Mouse (Mus musculus) forebrain, embryonic 16.5 days (tissue): ENCODE measurements at regions not wholly inside any gene's neighbourhood (a gene's known extent, or its start where the extent isn't known, plus 50 kb on each side); places are given as distances from the start of the nearest gene placed in this dataset.

Experiments used
- ATAC-seq: fragments of 200-750 bp; cut with Nextera tagmentation; 2 replicates; pipeline ENCODE4 v1.8.0; 2017; ENCODE audit warnings: mild to moderate bottlenecking, moderate library complexity
- H3K27ac ChIP-seq: fragments of 300-500 bp; sonication (generic); 2 replicates; pipeline ENCODE4 v1.5.1; 2014; ENCODE audit warnings: low read length, control low read depth
- H3K27me3 ChIP-seq: fragments of 300-500 bp; sonication (generic); replicated peaks from 2 replicates; pipeline ENCODE4 v1.6.1; 2014; ENCODE audit warnings: low read length; ENCODE audit not compliant: control insufficient read depth, insufficient read depth
- H3K36me3 ChIP-seq: fragments of 300-500 bp; sonication (generic); 2 replicates; pipeline ENCODE4 v1.6.1; 2014; ENCODE audit not compliant: control insufficient read depth, insufficient read depth
- H3K4me1 ChIP-seq: fragments of 300-500 bp; sonication (generic); replicated peaks from 2 replicates; pipeline ENCODE4 v1.6.1; 2014; ENCODE audit warnings: low read length; ENCODE audit not compliant: control insufficient read depth, insufficient read depth
- H3K4me2 ChIP-seq: fragments of 300-500 bp; sonication (generic); 2 replicates; pipeline ENCODE4 v1.6.1; 2014; ENCODE audit warnings: mild to moderate bottlenecking, low read length, control low read depth
- H3K4me3 ChIP-seq: fragments of 300-500 bp; sonication (generic); replicated peaks from 2 replicates; pipeline ENCODE4 v1.5.1; 2014; ENCODE audit warnings: mild to moderate bottlenecking, low read length, control low read depth
- H3K9ac ChIP-seq: fragments of 300-500 bp; sonication (generic); replicated peaks from 2 replicates; pipeline ENCODE4 v1.6.1; 2014; ENCODE audit warnings: low read depth, low read length, control low read depth
- H3K9me3 ChIP-seq: fragments of 300-500 bp; sonication (generic); 2 replicates; pipeline ENCODE4 v1.6.1; 2016; ENCODE audit warnings: low read length; ENCODE audit not compliant: control insufficient read depth
- WGBS: fragments of 180-500 bp; shearing (Covaris S2); extraction: QIAGEN DNeasy Blood & Tissue Kit; methylation state at CpG from one replicate; pipeline ENCODE4 v1.1.7; 2014; 5-methylcytosine and 5-hydroxymethylcytosine counted together

DNA sequence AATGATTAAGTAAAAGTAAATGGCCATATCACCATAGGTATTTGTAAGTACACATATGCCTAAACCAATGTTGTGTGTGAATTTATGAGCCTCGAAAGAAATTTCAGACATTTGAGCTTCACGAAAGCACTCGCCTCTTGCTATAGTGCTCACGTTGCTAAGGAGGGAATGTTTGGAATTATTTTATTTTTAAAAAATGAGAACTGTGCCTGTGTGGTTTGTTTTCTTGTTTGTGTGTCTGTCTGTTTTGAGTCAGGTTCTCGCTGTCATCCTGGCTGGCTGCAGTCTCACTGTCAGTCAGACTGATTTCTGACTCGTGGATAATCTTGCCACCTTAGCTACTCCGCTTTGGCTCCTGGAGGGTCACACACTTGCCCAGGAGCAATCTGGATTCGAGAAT is 180.7 kb upstream of the Arglu1 start:
- WGBS, result 39% methylated on average over 8 of the region's 8 CpGs
- Histone ChIP-seq H3K36me3 (no peaks in the 10 kb centered on the region), H3K27me3 (no peaks in the 10 kb centered on the region; the same call in 1 of the 2 replicates), H3K4me3 (no peak overlapping the region), H3K4me1 (peaks cover 5% of the 10 kb centered on the region), H3K9me3 (no peaks in the 10 kb centered on the region), H3K4me2 (no peak overlapping the region), H3K9ac (no peak overlapping the region), H3K27ac (no peak overlapping the region)
- ATAC-seq, result no peak

DNA sequence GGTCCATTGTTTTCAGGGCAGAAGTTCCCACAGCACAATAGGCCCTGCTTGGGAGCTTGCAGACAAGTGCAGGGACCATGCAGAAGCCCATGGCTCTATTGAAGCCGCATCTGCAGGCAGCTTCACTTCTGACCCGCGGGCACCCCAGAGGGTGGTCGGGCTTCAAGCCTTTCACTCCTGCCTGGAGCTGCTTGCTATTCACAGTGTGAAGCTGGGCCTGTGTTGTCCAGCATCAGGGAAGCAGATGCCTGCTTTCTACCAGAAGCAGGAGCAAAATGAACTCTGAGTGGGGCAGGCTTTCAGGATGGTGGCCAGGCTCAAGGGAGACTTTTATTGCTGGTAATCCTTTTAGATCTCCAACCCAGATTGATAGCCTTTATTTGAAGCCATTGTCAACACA is 180.2 kb upstream of the Arglu1 start:
- peak; percentile 43 for ATAC-seq
- Histone ChIP-seq H3K4me1 (peaks cover 5% of the 10 kb centered on the region), H3K27me3 (no peaks in the 10 kb centered on the region; the same call in 1 of the 2 replicates), H3K9ac (no peak overlapping the region), H3K9me3 (no peaks in the 10 kb centered on the region), H3K36me3 (no peaks in the 10 kb centered on the region), H3K4me3 (no peak overlapping the region), H3K4me2 (no peak overlapping the region), H3K27ac (no peak overlapping the region)
- WGBS, result 0% methylated on average over 4 of the region's 4 CpGs

DNA sequence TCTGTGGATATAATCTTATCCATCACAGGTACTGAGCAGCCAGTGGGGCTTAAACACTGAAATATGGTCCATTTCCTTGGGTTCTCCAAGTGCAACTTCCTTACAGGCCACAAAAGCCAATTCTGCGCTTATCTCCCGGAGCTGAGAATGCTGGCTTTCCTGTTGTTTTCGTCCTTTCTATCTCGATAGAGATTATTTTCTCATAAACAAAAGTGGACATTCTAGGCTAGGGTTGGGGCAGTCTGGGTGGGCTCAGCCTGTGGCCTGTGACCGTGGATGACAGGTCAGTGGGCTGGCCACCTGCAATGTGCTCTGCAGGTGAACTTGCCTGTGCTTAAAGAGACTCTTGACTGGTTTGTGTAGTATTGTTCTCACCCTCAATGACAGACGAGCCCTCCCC is 179.0 kb upstream of the Arglu1 start:
- ATAC-seq, result no peak

DNA sequence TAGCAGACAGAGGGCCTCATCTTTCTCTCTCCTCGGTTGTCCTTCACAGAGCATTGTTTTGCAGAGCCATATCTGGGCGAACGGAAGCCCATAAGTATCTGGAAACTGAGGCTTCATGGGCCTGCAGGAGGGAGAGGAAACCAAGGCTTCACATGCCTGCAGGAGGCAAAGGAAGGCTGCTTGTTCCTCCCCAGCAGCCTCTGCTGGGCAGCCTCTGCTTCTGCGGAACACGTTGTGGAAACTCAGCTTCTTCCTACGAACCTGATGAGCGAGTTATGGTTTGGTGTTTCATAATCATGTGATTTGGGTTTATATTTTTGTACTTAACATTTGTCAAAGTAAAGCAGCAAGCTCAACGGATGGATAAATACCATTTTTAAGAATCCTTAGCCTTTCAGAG is 177.6 kb upstream of the Arglu1 start:
- 66% methylated on average over 8 of the region's 8 CpGs for WGBS
- Histone ChIP-seq H3K4me2 (no peak overlapping the region), H3K4me1 (peaks cover 5% of the 10 kb centered on the region), H3K27ac (no peak overlapping the region), H3K36me3 (no peaks in the 10 kb centered on the region), H3K4me3 (no peak overlapping the region), H3K27me3 (no peaks in the 10 kb centered on the region; the same call in 1 of the 2 replicates), H3K9ac (no peak overlapping the region), H3K9me3 (no peaks in the 10 kb centered on the region)
- ATAC-seq, result no peak

More for the DNA sequence above, 179.0 kb upstream of the Arglu1 start:
- 46% methylated on average over 6 of the region's 6 CpGs for WGBS
- Histone ChIP-seq H3K27ac (no peak overlapping the region), H3K27me3 (no peaks in the 10 kb centered on the region; the same call in 1 of the 2 replicates), H3K9ac (no peak overlapping the region), H3K36me3 (no peaks in the 10 kb centered on the region), H3K4me3 (no peak overlapping the region), H3K4me2 (no peak overlapping the region), H3K9me3 (no peaks in the 10 kb centered on the region), H3K4me1 (peaks cover 5% of the 10 kb centered on the region)

DNA sequence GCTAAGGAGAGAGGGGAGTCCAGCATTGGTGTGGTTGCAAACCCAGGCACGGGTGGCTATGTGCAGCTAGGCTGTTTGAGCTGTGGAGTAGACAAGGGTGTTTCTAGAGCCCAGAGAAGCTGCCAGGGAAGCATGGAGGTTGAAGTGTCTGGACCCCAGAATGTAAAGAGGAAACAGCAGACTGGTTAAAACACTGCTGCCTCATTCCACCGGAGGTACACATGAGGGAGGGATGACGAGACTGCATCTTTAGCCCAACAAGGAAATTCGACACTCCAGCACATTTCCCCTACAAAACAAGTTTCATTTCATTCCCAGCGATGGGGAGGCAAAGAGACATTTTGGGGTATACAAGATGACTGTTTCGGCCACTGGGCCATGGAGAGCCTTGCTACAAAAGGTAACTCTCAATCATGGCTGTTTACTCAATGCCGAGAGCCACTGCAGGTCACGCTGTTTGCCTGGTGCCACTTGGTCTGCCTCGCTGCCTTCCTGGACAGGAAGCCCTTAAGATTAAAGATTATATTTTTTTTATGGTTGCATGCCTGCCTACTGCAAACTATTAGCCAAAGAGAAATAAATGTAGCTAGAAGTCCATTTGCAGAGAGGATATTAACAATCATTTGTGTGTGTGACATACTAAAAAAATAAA is 176.9 kb upstream of the Arglu1 start:
- Histone ChIP-seq H3K4me2 (no peak overlapping the region), H3K36me3 (no peaks in the 10 kb centered on the region), H3K9me3 (no peaks in the 10 kb centered on the region), H3K4me1 (peaks cover 5% of the 10 kb centered on the region), H3K9ac (no peak overlapping the region), H3K27ac (no peak overlapping the region), H3K4me3 (no peak overlapping the region), H3K27me3 (no peaks in the 10 kb centered on the region; the same call in 1 of the 2 replicates)
- ATAC-seq, result no peak
- WGBS, result 66% methylated on average over 9 of the region's 9 CpGs

DNA sequence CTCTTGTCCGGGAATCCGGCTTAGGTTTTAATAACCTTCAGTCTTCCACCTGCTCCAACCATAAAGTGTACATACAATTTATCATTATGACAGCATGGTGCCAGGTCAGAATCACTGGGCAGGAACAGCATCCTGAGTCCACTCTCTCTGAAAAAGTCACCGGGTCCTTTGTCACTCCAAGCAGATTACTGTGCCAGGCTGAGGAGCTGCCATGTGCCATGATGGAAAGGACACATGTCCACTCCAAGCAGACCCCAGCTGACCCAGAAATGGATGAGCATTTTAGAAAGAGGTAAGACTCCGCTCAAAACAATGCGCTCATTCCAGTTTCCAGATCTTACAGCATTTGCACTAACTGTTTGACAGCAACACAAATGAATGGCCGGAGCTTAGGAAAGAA is 172.4 kb upstream of the Arglu1 start:
- Histone ChIP-seq H3K4me3 (no peak overlapping the region), H3K9ac (no peak overlapping the region), H3K4me1 (no peaks in the 10 kb centered on the region), H3K4me2 (no peak overlapping the region), H3K27me3 (no peaks in the 10 kb centered on the region), H3K27ac (no peak overlapping the region), H3K36me3 (no peaks in the 10 kb centered on the region), H3K9me3 (no peaks in the 10 kb centered on the region)
- WGBS, result 91% methylated on average over 6 of the region's 6 CpGs
- no peak for ATAC-seq

DNA sequence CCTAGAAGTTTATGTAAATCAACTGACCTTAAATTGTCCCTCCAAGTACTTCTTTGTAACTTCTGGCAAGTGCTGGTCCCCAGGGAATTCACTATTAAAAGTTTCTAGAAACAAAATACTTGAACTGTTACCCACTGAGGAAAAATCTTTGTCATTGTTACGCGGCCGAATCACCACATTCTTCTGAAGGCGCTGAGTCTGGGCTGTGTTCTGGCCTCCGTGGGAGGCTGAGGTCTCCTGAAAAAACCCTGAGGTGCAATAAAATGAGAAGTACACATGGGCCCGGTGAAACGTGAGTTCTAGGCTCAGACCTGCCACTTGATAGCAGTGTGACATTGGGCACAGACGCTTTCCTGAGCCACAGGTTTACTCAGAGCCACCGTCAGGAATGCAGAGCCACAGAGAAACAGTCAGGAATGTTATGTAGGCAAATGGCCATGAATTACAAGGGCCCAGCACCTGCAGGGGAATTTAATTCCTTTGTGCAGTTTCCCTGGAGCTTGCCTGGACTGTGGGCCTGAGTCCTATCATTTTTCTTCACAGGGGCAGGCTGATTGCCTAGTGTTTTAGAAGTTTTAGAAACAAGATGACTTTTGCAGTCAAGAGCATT is 171.1 kb upstream of the Arglu1 start:
- Histone ChIP-seq H3K27me3 (no peaks in the 10 kb centered on the region), H3K4me1 (no peaks in the 10 kb centered on the region), H3K9ac (no peak overlapping the region), H3K9me3 (no peaks in the 10 kb centered on the region), H3K4me3 (no peak overlapping the region), H3K36me3 (no peaks in the 10 kb centered on the region), H3K27ac (no peak overlapping the region), H3K4me2 (no peak overlapping the region)
- 61% methylated on average over 9 of the region's 9 CpGs for WGBS
- ATAC-seq, result no peak

DNA sequence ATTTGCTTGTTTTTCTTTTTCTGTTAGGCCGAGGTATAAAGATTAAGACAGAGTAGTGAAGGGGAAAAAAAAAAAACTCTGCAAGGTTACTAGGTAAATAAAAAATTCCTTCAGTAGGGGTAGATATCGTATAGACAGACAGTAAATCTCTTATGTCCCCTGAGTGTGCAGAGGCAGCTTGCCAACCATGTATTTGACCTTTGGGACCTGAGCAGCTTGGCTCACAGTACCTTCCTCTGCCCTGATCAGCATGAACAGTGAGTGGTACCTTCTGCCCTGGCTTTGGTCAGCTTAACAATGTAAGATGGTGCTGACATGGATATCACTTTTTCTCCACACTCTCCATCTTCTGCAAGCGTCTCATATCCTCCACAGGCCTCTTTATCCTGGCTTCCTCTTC is 168.3 kb upstream of the Arglu1 start:
- no peak for ATAC-seq
- no peak overlapping the region for H3K9ac ChIP-seq

DNA sequence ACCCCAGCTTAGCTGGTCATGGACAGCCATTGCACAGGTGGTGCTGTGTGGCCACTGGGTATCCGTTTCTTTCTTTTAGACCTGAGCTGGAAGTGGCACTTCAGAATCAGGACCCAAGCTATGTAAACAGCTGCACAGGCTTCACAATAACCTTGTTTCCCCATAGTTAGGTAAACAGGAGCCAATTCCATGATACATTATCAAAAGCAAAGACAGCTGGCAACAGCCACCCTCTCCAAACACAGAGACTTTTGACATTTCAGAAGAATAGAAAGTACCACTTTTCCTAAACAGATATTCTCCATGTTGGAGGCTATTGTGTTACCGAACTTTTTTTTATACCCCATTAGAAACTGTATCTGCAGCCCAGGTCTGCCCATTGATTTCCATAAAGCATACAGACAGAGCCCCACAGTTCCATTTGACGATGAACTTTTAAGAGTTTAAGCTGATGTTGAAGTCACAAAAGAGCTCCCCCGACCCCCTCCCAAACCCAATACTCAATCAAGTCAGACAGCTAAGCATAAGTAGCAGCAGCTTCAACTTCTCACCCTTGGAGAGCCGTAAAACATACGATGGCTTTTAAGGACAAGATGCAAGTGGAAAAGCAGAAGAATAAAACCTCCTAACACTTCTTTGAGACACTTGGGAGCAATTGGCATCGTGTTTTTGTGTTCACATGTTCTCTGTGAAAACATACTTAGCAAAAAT is 162.5 kb upstream of the Arglu1 start:
- Histone ChIP-seq H3K9ac (no peak overlapping the region), H3K36me3 (no peaks in the 10 kb centered on the region), H3K9me3 (no peaks in the 10 kb centered on the region), H3K27me3 (no peaks in the 10 kb centered on the region), H3K4me2 (no peak overlapping the region), H3K27ac (no peak overlapping the region), H3K4me3 (no peak overlapping the region), H3K4me1 (no peaks in the 10 kb centered on the region)
- 33% methylated on average over 7 of the region's 7 CpGs for WGBS
- no peak for ATAC-seq

More for the DNA sequence above, 168.3 kb upstream of the Arglu1 start:
- H3K27me3 ChIP-seq, result no peaks in the 10 kb centered on the region
- H3K27ac ChIP-seq, result no peak overlapping the region
- no peak overlapping the region for H3K4me3 ChIP-seq
- H3K9me3 ChIP-seq, result no peaks in the 10 kb centered on the region
- no peak overlapping the region for H3K4me2 ChIP-seq
- H3K4me1 ChIP-seq, result no peaks in the 10 kb centered on the region
- WGBS, result 80% methylated on average over 3 of the region's 3 CpGs
- H3K36me3 ChIP-seq, result no peaks in the 10 kb centered on the region
